Mouse (Mus musculus) C2C12 (cell line): ENCODE measurements around the gene Enpp4. TPM values are rescaled to one million over a fixed set of nuclear protein-coding genes. Genes with fewer than 3 reads are reported as not detected.

Experiments used
- H3K27me3 ChIP-seq: one replicate; pipeline ENCODE4 v1.6.1; 2011; ENCODE audit not compliant: control insufficient read depth, insufficient read depth, insufficient read length
- H3K36me3 ChIP-seq: one replicate; pipeline ENCODE4 v1.6.1; 2011; ENCODE audit not compliant: control insufficient read depth, insufficient read depth
- H3K4me3 ChIP-seq: one replicate; pipeline ENCODE4 v1.5.1; 2011; ENCODE audit warnings: mild to moderate bottlenecking, control low read depth; ENCODE audit not compliant: poor library complexity, insufficient read depth, severe bottlenecking
- H3K79me2 ChIP-seq: one replicate; pipeline ENCODE4 v1.6.1; 2011; ENCODE audit not compliant: control insufficient read depth, insufficient read depth
- H3K79me3 ChIP-seq: one replicate; pipeline ENCODE4 v1.6.1; 2011; ENCODE audit warnings: low read depth, control low read depth
- H3ac ChIP-seq: one replicate; pipeline ENCODE3; 2011; ENCODE audit warnings: low read depth; ENCODE audit not compliant: control insufficient read depth, insufficient read length
- CEBPB ChIP-seq: IDR thresholded peaks from one replicate; pipeline ENCODE4 v1.6.1; 2011; ENCODE audit warnings: low read depth, mild to moderate bottlenecking, control low read depth, moderate library complexity
- CTCF ChIP-seq: IDR thresholded peaks from one replicate; pipeline ENCODE4 v1.5.1; 2011; ENCODE audit not compliant: control insufficient read depth, insufficient read depth, insufficient read length
- FOSL1 ChIP-seq: IDR thresholded peaks from one replicate; pipeline ENCODE4 v1.8.0; 2011; ENCODE audit warnings: mild to moderate bottlenecking, low read length; ENCODE audit not compliant: poor library complexity, insufficient read depth, severe bottlenecking
- MAX ChIP-seq: IDR thresholded peaks from one replicate; pipeline ENCODE4 v1.6.1; 2011; ENCODE audit warnings: mild to moderate bottlenecking, control low read depth
- MYOD1 ChIP-seq: IDR thresholded peaks from one replicate; pipeline ENCODE4 v1.6.1; 2011; ENCODE audit warnings: low read depth; ENCODE audit not compliant: control insufficient read depth, insufficient read length
- MYOG ChIP-seq: IDR thresholded peaks from one replicate; pipeline ENCODE4 v1.6.1; 2011; ENCODE audit not compliant: control insufficient read depth, insufficient read length; ENCODE audit errors: extremely low read depth
- USF1 ChIP-seq: IDR thresholded peaks from one replicate; pipeline ENCODE4 v1.6.1; 2011; ENCODE audit warnings: low read depth, mild to moderate bottlenecking, control low read depth, moderate library complexity
- polyA plus RNA-seq: library from polyadenylated mRNA; unstranded; fragments of >200 nt; fragmentation: generic; extraction: Trizol; gene quantifications from one replicate; pipeline ENCODE4 v1.2.1, GENCODE M21; 2012; ENCODE audit warnings: missing spikeins

Gene Enpp4
- polyA plus RNA-seq, 1 experiment, result 2.5 TPM

DNA sequence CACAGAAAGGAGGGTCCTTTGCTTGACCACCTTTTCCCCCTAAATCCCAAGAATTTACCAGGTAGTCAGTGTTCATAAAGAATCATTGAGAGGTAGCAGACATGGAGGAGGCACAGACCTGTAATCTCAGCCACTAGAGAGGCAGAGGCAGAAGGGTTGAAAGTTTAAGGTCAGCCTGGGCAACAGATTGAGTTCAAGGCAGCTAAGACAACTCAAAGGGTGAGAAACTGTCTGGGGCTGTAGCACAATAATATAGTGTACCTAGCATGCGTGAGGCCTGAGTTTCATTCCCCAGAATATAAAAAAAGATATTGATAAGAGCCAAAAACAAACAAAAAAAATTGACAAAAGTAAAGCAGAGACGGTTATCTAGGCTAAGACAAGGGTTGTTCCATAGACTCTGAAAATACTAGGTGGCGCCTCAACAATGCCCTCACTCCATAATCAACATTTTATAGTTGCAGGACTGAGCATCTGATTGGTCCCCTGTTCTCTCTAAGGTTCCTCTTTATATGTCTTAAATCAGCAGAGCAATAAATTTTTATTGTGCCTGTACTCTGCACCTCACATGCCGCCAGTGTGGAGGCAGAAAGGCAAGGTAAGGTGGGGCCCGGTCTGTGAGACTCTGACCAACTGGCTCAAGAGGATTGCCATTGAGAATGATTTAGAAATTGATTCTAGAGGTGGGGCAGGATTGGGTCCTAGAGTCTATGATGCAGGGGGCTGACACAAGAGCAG is 42.7 kb upstream of the Enpp4 start:
- H3K27me3 ChIP-seq, result no peaks in the 10 kb centered on the region
- no peak overlapping the region for H3K4me3 ChIP-seq
- TF ChIP-seq MYOG, result no peak
- no peak for TF ChIP-seq CTCF
- no peak for TF ChIP-seq FOSL1
- no peak for TF ChIP-seq MAX
- no peak for TF ChIP-seq MYOD1
- no peak for TF ChIP-seq USF1
- TF ChIP-seq CEBPB, result no peak
- H3K79me3 ChIP-seq, result no peaks in the 10 kb centered on the region
- no peaks in the 10 kb centered on the region for H3K36me3 ChIP-seq
- H3K79me2 ChIP-seq, result no peaks in the 10 kb centered on the region
- H3ac ChIP-seq, result no peak overlapping the region

DNA sequence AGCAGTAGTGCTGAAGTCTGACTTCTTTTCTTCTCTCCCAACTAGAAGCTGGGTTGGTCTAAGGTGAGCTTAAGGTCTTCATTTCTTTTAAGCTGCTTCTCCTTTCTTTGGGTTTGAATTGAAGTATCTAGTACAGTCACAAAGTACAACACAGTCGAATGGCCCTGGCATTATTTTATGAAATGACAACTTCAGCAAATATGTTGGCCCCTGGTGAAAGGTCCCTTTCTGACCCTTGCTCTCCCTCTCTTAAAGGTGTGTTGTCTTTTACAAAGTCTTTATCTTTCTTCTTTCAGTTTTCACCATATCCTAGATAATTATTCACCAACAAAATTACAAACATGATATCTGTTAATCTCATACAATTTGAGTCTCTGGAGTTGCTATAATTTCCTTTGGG is 40.2 kb upstream of the Enpp4 start:
- H3K27me3 ChIP-seq, result no peaks in the 10 kb centered on the region
- no peaks in the 10 kb centered on the region for H3K36me3 ChIP-seq
- H3K79me3 ChIP-seq, result no peaks in the 10 kb centered on the region
- H3ac ChIP-seq, result no peak overlapping the region
- H3K79me2 ChIP-seq, result no peaks in the 10 kb centered on the region
- TF ChIP-seq MAX, result no peak
- no peak for TF ChIP-seq CTCF
- TF ChIP-seq MYOG, result no peak
- no peak for TF ChIP-seq CEBPB
- no peak for TF ChIP-seq USF1
- no peak for TF ChIP-seq MYOD1
- TF ChIP-seq FOSL1, result no peak
- H3K4me3 ChIP-seq, result no peak overlapping the region

DNA sequence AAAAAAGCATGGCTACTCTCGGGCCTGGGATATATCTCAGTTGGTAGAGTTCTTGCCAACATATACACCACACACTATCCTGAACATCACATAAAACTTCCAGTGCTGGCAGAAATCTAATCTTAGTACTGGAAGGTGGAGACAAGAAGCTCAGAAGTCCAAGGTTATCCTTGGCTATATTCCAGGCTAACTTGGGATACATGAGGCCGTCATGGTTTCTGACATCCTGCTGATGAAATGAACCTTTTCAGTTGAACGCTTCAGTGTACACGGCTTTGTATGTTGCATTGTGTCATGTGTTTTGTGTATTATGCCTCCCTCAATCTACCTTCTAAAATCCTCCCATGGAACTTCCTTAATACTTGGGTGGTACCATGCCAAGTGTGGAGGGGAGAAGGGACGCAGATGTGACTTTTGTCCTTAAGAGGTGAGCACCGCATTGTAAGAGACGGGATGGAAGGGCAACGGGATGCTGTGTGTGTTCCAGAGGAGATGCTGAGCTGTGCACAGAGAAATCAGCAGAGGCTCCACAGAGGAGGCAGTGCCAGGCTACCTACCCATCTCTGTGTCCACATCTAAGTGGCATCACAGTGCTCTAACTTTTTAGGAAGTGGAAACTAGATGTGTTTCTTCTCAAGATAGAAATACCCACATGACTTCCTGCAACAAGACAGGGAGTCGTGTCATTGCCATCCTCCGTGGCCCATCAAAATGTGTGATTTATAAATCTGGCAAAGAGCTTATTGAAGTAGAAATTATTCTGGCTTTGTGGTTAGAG is 31.4 kb upstream of the Enpp4 start:
- no peak for TF ChIP-seq MYOG
- TF ChIP-seq CEBPB, result no peak
- H3ac ChIP-seq, result no peak overlapping the region
- H3K79me3 ChIP-seq, result no peaks in the 10 kb centered on the region
- H3K27me3 ChIP-seq, result peaks cover 3% of the 10 kb centered on the region
- H3K4me3 ChIP-seq, result no peak overlapping the region
- no peaks in the 10 kb centered on the region for H3K79me2 ChIP-seq
- no peaks in the 10 kb centered on the region for H3K36me3 ChIP-seq

DNA sequence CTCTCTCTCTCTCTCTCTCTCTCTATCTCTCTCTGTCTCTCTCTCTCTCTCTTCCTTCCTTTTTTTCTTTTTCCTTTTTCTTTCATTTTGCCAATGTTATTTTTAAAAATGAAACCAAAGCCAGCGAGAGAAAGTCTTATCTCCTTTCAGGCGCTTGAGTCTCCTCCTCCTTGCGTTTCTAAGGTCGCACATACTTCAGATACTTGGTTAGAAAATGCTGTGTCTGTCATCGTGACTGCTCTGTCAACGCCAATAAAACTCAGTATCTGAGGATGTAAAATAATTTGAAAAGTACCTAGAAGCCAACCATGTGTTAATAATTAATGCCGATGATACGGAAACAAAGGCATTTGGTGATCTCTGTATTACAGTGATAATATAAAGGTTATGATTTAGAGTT is 30.4 kb upstream of the Enpp4 start:
- Histone ChIP-seq H3K36me3 (no peaks in the 10 kb centered on the region), H3ac (no peak overlapping the region), H3K79me2 (no peaks in the 10 kb centered on the region), H3K79me3 (no peaks in the 10 kb centered on the region), H3K27me3 (peaks cover 3% of the 10 kb centered on the region), H3K4me3 (no peak overlapping the region)
- TF ChIP-seq MYOG, result no peak
- no peak for TF ChIP-seq CEBPB
- no peak for TF ChIP-seq MYOD1
- TF ChIP-seq USF1, result no peak
- no peak for TF ChIP-seq MAX
- no peak for TF ChIP-seq FOSL1
- no peak for TF ChIP-seq CTCF

DNA sequence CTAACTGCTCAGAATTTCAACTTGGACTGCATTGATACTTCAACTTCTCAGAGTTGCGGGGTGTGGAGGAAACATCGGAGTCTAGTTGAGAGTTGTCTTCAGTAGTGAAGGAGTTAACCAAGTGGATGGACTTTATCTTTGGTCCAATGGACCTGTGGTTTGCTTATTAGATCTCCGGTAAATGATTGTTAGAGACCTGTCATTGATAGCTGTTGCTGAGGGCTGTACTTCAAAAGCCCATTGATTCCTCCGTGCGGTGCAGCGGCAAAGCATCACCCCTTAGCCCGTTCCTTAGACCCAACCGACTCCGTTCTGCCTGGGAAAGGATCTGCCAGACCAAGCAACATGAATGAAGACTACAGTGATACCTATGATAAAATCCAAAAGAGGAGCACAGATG is 28.9 kb upstream of the Enpp4 start:
- no peak for TF ChIP-seq MYOG
- no peak for TF ChIP-seq USF1
- TF ChIP-seq FOSL1, result no peak
- TF ChIP-seq MYOD1, result no peak
- TF ChIP-seq MAX, result no peak
- TF ChIP-seq CTCF, result no peak
- no peak for TF ChIP-seq CEBPB

DNA sequence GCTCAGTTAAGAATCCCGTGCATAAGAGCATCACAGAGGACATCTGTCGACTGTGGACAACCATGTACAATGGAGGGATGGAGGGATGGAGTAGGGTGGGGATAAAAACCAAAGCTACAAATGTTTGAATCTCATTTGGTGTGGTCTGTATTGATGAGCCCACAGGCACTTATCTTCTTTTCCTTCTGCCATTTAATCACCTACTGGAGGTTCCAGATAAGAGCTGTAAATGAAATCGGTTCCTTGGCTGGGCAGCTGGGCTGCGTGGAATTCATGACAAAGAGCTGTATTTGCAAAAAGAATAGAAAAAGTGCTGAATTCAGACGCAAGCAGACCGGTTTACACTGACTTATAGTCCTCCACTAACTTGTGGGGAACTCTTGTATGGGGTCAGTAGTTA is 28.5 kb upstream of the Enpp4 start:
- Histone ChIP-seq H3K79me2 (no peaks in the 10 kb centered on the region), H3K79me3 (no peaks in the 10 kb centered on the region), H3ac (no peak overlapping the region), H3K36me3 (no peaks in the 10 kb centered on the region), H3K4me3 (no peak overlapping the region), H3K27me3 (peaks cover 3% of the 10 kb centered on the region)
- TF ChIP-seq MAX (no peak), CEBPB (no peak), USF1 (no peak), FOSL1 (no peak), MYOG (no peak), CTCF (no peak)

More for the DNA sequence above, 28.9 kb upstream of the Enpp4 start:
- Histone ChIP-seq H3K79me2 (no peaks in the 10 kb centered on the region), H3K36me3 (no peaks in the 10 kb centered on the region), H3K27me3 (peaks cover 3% of the 10 kb centered on the region), H3K79me3 (no peaks in the 10 kb centered on the region), H3K4me3 (peak overlapping the region; percentile 2), H3ac (no peak overlapping the region)
